Mouse (Mus musculus) induced T-regulatory cell, adult 2 months (primary cell): ENCODE data around the gene Gm16381.
"Not testable (repeated sequence)": the region's sequence is repeated elsewhere in the genome, so short reads cannot be mapped to it uniquely, and the experiment has no call there.

Source experiments
- DNase-seq: peaks from one replicate; pipeline ENCODE4 v3.0.0-alpha.2; 2012; ENCODE audit warnings: low read depth

The Gm16381 gene

GRCm38 (mm10) chr12:87644520-87644919, at the start of gene Gm16381:
Gene Gm16381 (minus strand): TSS chr12:87644620.
- not testable (repeated sequence) for DNase-seq

GRCm38 (mm10) chr12:87652916-87653703, 8.7 kb upstream of the Gm16381 start:
- DNase-seq: not testable (repeated sequence)

DNA sequence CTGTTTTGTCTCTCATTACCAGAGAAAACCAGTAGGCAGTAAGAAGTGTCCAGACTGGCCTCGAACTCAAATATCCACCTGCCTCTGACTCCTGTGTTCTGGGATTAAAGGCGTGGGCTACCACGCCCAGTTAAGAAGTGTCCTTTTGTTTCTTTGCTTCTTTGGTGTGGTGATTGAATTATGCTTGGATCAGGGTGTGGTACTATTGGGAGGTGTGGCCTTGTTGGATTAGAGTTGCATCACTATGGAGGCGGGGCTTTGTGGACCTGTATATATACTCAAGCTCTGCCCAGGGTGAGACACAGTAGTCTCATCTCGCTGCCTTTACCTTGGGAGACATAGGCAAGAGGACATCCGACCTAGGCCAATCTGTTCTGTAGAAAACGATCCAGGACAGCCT, 25.9 kb downstream of the Gm16381 start, which contains the start of gene Gm4027:
TSS of gene Gm4027 (plus strand) at position 301 of the 400 bp plus-strand sequence.
- DNase-seq: not testable (repeated sequence)

DNA sequence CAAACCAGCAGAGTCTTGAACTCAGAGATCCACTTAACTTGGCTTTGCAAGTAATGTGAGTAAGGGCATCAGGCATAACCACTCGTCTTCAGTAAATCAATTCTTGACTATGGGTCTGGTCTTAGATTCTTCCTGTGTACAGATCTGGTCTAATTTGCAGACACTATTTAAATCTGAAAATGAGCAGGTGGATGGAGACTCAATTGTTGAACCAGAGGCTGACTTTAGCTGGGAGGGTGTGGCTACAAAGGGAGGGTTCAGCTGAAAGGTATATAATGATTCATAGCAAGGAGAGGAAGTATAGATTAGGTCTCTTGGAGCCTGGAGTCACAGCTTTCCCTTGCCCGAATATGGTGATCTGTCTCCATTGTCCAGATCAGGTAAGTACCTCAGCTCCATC, 42.0 kb downstream of the Gm16381 start, which contains the start of gene Oog1:
TSS of gene Oog1 (plus strand) at position 301 of the 400 bp plus-strand sequence.
- DNase-seq: not testable (repeated sequence)

- not testable (repeated sequence) for DNase-seq
These were observed 43.0 kb downstream of the Gm16381 start for GRCm38 (mm10) chr12:87601388-87601787.
